Mouse (Mus musculus): ENCODE measurements around the gene Clrn3.
"Not testable (repeated sequence)": the region's sequence is repeated elsewhere in the genome, so short reads cannot be mapped to it uniquely, and the experiment has no call there.

Clrn3 gene

GRCm38 (mm10) chr7:135535908-135536307 lies 7.5 kb upstream of the Clrn3 start:
- no peak for DNase-seq (ENCODE audit: low read depth)

DNA sequence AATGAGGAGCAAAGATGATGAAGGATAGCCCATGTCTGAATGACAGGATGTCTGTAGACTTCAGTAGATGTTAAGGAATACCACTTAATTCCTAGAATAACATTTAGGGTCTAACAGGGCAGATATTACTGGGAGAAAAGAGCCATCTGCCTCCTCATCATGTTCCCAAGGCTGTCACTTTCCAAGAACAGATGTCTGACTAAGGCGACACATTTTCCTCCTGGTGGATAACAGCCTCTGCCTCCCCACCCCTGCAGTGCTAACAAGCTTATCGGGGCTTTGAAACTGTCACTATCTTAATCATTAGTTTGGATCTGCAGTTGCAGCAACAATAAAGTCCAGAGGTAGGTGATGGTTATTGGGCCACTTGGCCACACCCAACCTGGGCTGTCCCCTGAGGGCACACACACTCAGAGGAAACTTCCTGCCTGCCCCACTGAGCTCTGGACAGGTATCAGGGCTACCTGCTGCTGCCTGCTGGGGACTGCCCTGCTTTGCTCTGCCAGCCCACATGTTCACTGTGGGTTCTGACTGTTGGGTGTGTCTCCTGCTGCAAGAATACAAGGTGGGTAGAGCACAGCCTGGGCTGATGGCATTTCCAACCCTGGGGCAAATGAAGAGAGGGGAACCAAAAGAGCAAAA lies 6.2 kb upstream of the Clrn3 start:
- no peak for DNase-seq (ENCODE audit: low read depth)

GRCm38 (mm10) chr7:135529068-135529467 lies 614 bp upstream of the Clrn3 start:
- DNase-seq (ENCODE audit: low read depth), result no peak

DNA sequence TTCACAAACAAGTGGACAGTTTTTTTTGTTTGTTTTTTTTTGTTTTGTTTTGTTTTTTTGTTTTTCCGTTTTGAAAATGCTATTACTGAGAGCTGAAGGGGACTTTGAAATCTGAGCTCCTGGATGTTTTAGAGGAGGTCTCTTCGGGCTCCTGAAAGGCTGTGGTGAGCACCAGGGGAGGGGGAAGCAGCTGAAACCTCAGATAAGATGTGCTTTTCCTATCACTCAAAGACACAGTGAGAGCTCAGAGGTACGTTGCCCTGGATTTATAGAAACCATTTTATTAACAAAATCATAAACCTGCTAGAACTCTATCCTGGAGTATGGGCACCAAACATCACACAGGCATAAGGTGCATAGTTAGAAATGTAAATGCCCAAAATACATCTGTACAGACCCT lies 1.3 kb downstream of the Clrn3 start:
- DNase-seq (ENCODE audit: low read depth), result no peak

- no peak for DNase-seq (ENCODE audit: low read depth)
These were observed 1.8 kb downstream of the Clrn3 start for GRCm38 (mm10) chr7:135526574-135527152.

DNA sequence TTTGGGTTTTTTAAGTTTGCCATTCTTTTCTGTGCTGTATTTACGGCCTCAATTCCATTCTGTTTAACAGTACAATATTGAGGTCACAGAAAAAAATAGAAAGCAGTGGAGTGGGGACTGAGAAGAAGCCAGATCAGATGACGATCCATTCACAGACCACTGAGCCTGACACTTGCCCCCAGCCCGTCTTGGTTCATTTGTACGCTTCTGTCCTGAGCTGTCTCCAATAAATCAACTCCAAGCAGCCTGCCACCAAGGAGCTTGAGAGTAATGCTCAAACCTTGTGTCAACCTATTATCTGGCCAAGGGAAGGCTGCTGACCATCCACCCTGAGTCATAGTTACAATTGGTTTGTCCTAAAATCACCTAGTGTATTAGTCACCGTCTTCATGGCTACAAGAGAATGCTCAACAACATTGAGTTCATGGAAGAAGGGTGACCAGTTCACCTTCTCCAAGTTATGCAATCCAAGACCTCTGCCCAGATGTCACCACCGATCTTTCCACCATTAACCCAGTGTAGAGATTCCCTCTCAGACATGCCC lies 4.0 kb downstream of the Clrn3 start:
- peak; percentile 18 for DNase-seq (ENCODE audit: low read depth)

GRCm38 (mm10) chr7:135523981-135524380 lies 4.5 kb downstream of the Clrn3 start:
- DNase-seq (ENCODE audit: low read depth), result peak; percentile 24

DNA sequence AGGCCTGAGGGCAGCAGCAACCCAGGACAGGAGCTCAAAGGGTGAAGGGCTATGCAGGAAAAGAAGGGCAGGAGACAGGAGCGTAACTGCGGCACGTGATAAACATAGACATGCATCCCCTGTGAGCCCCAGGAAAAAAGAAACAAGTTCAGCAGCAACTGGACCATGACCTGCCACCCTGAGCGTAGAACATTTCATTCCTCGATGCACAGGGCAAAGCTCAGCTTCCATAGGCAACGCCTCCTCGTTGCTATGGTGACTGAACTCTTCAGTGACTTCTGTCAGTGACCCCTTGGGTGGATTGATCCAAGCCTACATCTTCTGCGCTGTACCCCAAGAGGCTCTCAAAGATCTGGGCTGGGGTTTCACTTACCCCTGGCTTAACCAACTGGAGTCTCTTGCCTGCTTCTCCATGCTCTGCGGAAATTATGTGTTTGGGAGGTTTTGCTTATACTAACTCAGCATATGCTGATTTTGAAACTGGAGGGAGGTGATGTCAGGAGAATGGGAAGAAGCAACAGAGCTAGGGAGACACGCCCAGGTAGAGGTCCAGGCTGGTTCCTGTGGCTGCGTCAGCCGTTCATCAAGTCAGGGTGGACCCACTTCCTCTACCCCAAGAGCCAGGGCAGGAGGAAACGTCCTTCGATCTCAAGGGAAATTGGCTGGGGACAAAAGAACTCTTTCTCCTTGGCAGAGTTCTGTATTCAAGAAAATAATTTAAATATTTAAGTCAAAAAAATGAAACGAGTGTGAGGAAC lies 6.5 kb downstream of the Clrn3 start:
- DNase-seq (ENCODE audit: low read depth), result no peak

GRCm38 (mm10) chr7:135520241-135520640 lies 8.2 kb downstream of the Clrn3 start:
- no peak for DNase-seq (ENCODE audit: low read depth)

GRCm38 (mm10) chr7:135517191-135517590 lies 11.3 kb downstream of the Clrn3 start:
- DNase-seq (ENCODE audit: low read depth), result no peak

- DNase-seq (ENCODE audit: low read depth), result no peak
These were observed 16.7 kb downstream of the Clrn3 start for GRCm38 (mm10) chr7:135511723-135512122.

GRCm38 (mm10) chr7:135510431-135510830 lies 18.0 kb downstream of the Clrn3 start:
- DNase-seq (ENCODE audit: low read depth), result no peak

DNA sequence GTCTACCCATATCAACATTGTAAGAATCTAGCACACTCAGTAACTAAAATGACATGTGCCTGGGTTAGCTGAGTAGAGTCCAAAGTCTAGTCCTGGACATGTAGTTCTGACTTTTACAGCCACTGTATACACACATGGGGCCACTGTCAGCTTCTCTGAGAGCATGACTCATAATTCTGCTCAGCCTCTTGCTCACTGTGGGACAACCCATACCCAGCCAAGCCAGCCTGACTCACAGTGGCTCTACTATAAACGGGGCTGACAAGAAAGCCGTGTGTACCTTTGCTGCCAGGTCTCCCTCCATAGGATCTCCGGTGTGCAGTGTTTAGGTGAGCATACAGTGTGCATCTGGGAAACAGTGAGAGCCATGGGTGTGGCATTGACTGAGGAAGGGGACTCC lies 19.2 kb downstream of the Clrn3 start:
- peak; percentile 54 for DNase-seq (ENCODE audit: low read depth)

DNA sequence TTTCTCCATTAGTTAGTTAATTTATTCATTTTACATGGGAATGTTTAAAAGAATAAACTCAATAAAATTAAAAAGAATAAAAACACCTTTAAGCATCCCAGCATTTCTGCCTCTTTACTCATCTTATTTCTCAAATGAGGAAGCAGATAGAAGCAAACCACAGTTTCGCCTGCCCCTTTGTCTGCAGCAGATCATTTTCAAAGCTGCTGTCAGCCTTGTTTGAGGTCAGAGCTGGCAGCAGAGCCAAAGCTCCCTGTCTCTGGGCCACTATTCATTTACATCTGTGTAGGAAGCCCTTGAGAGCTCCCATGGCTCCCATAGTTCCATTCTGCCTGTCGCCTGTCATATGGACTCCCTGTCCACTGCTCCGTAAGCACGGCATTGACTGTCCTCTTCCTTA lies 19.9 kb downstream of the Clrn3 start:
- no peak for DNase-seq (ENCODE audit: low read depth)

GRCm38 (mm10) chr7:135506506-135506905 lies 21.9 kb downstream of the Clrn3 start:
- not testable (repeated sequence) for DNase-seq (ENCODE audit: low read depth)

GRCm38 (mm10) chr7:135499403-135499802 lies 29.1 kb downstream of the Clrn3 start:
- DNase-seq (ENCODE audit: low read depth), result peak; percentile 51

DNA sequence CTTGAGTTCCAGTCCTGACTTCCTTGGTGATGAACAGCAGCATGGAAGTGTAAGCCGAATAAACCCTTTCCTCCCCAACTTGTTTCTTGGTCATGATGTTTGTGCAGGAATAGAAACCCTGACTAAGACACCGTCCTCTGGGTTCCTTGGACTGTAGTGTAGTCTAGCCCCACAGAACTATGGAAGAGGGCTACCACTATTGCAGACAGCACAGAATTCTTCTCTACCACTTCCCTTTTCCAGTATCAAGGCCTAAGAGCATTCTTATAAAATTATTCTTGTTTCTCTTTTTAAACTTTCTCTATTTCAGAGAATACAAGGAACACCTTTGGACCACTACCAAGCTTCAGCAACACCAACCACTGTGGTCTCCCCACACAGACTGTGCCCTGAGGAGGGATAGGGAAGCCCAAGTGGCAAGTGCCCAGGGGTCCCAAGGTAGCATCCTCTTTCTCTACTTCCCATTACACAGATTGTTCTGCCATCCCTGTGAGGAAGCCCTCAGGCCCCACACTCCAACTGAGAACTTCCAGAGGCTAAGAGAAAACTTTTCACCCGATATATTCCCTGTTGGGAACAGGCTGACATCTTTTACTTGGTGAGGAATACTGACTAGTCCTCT lies 29.8 kb downstream of the Clrn3 start:
- no peak for DNase-seq (ENCODE audit: low read depth)

GRCm38 (mm10) chr7:135495303-135495702 lies 33.2 kb downstream of the Clrn3 start:
- peak; percentile 43 for DNase-seq (ENCODE audit: low read depth)

DNA sequence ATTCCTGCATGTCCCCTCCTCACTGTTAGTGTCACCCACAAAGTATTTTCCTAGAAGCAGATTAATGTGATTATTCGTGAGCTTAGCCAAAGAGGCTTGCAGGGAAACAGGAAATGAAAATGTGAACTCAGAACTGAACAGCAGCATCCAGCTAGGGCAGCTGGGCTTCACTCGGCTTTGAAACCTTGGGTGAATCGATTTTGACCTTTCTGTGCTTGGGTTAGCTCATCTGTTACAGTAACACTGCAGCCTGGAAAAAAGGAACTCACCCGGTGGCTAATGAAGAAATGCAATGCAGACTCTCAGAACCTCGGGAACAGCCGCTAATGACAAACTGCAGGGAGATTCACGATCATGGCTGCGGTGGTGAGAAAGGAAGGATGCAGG lies 38.0 kb downstream of the Clrn3 start:
- no peak for DNase-seq (ENCODE audit: low read depth)

GRCm38 (mm10) chr7:135489724-135490499 lies 38.5 kb downstream of the Clrn3 start:
- no peak for DNase-seq (ENCODE audit: low read depth)

- peak; percentile 50 for DNase-seq (ENCODE audit: low read depth)
These were observed 40.1 kb downstream of the Clrn3 start for GRCm38 (mm10) chr7:135488214-135488810.
